Mouse (Mus musculus): ENCODE measurements around the gene Cptp. TPM values are rescaled to one million over a fixed set of nuclear protein-coding genes. Genes with fewer than 3 reads are reported as not detected.

Cptp gene
- polyA plus RNA-seq, 1 experiment, result 33.3 TPM

DNA sequence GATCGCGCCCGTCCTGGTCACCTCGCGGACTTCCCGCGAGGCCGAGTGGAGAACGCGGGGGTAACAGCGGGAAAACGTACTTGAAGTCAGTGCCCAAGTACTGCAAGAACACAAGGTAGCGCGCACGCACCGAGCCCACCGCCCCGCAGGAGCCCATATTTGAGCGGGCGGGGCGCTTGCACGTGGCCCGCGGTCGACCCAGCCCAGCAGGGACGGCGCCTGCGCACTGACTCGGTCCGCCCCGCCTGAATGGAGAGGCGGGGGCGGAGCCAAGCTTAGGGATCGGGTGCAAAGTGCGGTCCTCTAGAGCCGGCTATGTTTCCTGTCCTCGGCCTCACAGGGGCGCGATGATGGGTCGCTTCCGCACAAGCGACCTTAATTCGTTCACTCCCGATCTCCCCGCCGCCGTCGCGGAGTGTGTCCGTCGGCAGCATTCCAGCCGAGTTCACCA lies 22.3 kb upstream of the Cptp start, which contains the start of the genes Pusl1 and Acap3:
Gene Pusl1, minus strand, starts transcription at position 231 of the 451 bp plus-strand sequence.
Gene Acap3, plus strand, starts transcription at position 272 of the 451 bp plus-strand sequence.
- TF ChIP-seq POLR2A (IDR thresholded peaks at IDR 0.05; ENCODE audit: borderline replicate concordance, extremely low read depth, low read depth, low read length) (peak; percentile 23; the same call in 1 of the 2 replicates), CTCF (IDR thresholded peaks at IDR 0.05; ENCODE audit: insufficient read depth, low read length) (no peak)
- peak; percentile 95 for DNase-seq
- Histone ChIP-seq H3K4me3 (replicated peaks; ENCODE audit: extremely low read depth, low read depth, low read length) (peak within 1 kb of the TSS; percentile 89), H3K4me1 (ENCODE audit: control insufficient read depth, insufficient read depth, low read length) (peaks cover 21% of the 10 kb centered on the region)
- under 1% methylated on average over 52 of the region's 52 CpGs for WGBS

GRCm38 (mm10) chr4:155891011-155891471 lies 21.8 kb upstream of the Cptp start:
- Histone ChIP-seq H3K4me1 (ENCODE audit: control insufficient read depth, insufficient read depth, low read length) (peaks cover 21% of the 10 kb centered on the region), H3K4me3 (replicated peaks; ENCODE audit: extremely low read depth, low read depth, low read length) (peak overlapping the region; percentile 89)
- DNase-seq, result no peak
- TF ChIP-seq CTCF (IDR thresholded peaks at IDR 0.05; ENCODE audit: insufficient read depth, low read length) (no peak), POLR2A (IDR thresholded peaks at IDR 0.05; ENCODE audit: borderline replicate concordance, extremely low read depth, low read depth, low read length) (no peak)
- under 1% methylated on average over 34 of the region's 34 CpGs for WGBS

DNA sequence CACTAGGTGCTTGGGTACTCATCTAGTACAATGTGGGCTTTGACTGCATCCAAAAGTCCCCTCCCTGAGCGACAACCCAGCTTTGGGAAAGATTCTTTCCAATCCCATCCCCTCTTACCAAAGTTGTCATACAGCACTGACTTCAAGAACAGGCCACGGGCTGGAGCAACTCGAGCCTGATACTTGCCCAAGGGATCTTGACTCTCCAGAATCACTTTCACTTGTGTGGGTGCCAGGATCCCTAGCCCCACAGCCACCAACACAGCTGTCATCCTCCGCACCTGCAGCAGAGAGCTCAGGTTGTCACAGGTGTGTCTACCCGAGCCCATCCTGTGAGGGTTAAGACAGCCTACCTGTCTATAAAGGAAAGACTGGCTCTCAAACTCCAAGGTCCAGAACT lies 20.1 kb upstream of the Cptp start:
- no peak overlapping the region for H3K4me3 ChIP-seq (replicated peaks; ENCODE audit: extremely low read depth, low read depth, low read length)
- H3K4me1 ChIP-seq (ENCODE audit: control insufficient read depth, insufficient read depth, low read length), result peaks cover 13% of the 10 kb centered on the region
- 81% methylated on average over 5 of the region's 5 CpGs for WGBS
- TF ChIP-seq CTCF (IDR thresholded peaks at IDR 0.05; ENCODE audit: insufficient read depth, low read length), result no peak
- no peak for TF ChIP-seq POLR2A (IDR thresholded peaks at IDR 0.05; ENCODE audit: borderline replicate concordance, extremely low read depth, low read depth, low read length)
- no peak for DNase-seq

DNA sequence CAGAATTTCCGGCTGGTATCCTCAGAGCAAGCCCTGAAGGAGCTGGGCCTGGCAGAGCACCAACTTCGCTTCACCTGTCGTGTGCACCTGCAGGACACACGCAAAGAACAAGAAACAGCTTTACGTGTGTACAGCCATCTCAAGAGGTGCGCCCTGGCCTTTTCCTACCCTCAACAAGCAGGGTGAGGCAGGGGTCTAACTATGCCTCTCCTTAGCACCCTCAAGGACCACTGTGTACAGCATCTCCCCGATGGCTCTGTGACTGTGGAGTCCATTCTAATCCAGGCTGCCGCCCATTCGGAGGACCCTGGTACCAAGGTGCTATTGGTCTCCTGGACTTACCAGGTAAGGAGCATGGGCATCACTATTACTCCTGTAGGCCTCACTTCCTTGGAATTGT lies 18.9 kb upstream of the Cptp start:
- no peak for DNase-seq
- TF ChIP-seq CTCF (IDR thresholded peaks at IDR 0.05; ENCODE audit: insufficient read depth, low read length), result no peak
- TF ChIP-seq POLR2A (IDR thresholded peaks at IDR 0.05; ENCODE audit: borderline replicate concordance, extremely low read depth, low read depth, low read length), result no peak
- 94% methylated on average over 9 of the region's 9 CpGs for WGBS

DNA sequence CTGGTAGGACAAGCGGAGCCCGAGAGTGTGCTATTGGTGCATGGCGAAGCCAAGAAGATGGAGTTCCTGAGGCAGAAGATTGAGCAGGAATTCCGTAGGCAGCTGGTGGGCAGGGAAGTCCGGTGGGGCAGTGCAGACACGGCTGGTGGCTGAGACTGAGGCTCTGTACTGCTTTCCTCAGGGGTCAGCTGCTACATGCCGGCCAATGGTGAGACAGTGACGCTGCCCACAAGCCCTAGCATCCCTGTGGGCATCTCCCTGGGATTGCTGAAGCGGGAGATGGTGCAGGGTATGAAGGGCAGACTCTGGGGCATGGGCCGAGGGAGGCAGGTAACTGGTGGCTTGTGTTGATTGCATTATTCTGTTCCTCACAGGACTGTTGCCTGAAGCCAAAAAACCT lies 18.4 kb upstream of the Cptp start:
- DNase-seq, result no peak
- Histone ChIP-seq H3K4me3 (replicated peaks; ENCODE audit: extremely low read depth, low read depth, low read length) (no peak overlapping the region), H3K4me1 (ENCODE audit: control insufficient read depth, insufficient read depth, low read length) (peaks cover 9% of the 10 kb centered on the region)
- no peak for TF ChIP-seq CTCF (IDR thresholded peaks at IDR 0.05; ENCODE audit: insufficient read depth, low read length)
- no peak for TF ChIP-seq POLR2A (IDR thresholded peaks at IDR 0.05; ENCODE audit: borderline replicate concordance, extremely low read depth, low read depth, low read length)
- 88% methylated on average over 10 of the region's 10 CpGs for WGBS

More for the DNA sequence above, 18.9 kb upstream of the Cptp start:
- H3K4me3 ChIP-seq (replicated peaks; ENCODE audit: extremely low read depth, low read depth, low read length), result no peak overlapping the region
- peaks cover 9% of the 10 kb centered on the region for H3K4me1 ChIP-seq (ENCODE audit: control insufficient read depth, insufficient read depth, low read length)

DNA sequence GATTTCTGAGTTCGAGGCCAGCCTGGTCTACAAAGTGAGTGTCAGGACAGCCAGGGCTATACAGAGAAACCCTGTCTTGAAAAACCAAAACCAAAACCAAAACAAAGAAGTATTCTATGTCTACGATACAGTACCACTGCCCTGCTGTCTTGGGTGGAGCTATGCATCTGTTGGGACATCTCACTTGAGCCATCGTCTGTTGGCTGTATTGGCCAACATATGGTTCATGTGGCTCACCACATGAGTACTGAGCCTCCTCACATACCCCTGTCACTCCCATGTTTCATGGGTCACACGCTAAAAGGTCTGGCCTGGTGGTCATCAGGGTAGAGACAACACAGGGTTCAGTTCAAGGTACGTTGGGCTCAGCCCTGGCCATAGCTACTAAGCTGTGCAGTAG lies 17.1 kb upstream of the Cptp start:
- Histone ChIP-seq H3K4me1 (ENCODE audit: control insufficient read depth, insufficient read depth, low read length) (peaks cover 9% of the 10 kb centered on the region), H3K4me3 (replicated peaks; ENCODE audit: extremely low read depth, low read depth, low read length) (no peak overlapping the region)
- WGBS, result 88% methylated on average over 5 of the region's 5 CpGs
- TF ChIP-seq CTCF (IDR thresholded peaks at IDR 0.05; ENCODE audit: insufficient read depth, low read length) (no peak), POLR2A (IDR thresholded peaks at IDR 0.05; ENCODE audit: borderline replicate concordance, extremely low read depth, low read depth, low read length) (no peak)
- no peak for DNase-seq

DNA sequence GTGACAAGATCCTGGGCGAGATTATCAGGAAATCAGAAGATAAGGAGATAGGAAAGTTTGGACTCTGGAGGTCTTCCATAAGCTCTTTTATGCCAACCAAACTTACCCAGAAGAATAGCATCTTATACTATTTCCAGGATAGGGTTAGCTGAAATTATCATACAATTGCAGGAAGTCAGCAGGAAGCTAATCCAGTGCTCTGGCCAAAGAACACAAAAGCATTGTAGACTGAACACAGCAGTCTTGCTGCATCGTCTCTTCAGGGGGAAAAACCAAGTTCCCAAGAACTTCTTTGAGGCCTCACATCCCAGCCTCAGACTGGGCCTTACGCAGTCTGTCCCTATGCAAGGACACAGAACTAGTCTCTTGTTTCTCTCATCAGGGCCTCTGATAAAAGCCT lies 14.3 kb upstream of the Cptp start:
- DNase-seq, result no peak
- no peak overlapping the region for H3K4me3 ChIP-seq (replicated peaks; ENCODE audit: extremely low read depth, low read depth, low read length)
- 57% methylated on average over 3 of the region's 3 CpGs for WGBS
- TF ChIP-seq CTCF (IDR thresholded peaks at IDR 0.05; ENCODE audit: insufficient read depth, low read length), result no peak
- 0 out of 2 replicates have a peak, but pooled peaks have one; percentile 16 for TF ChIP-seq POLR2A (IDR thresholded peaks at IDR 0.05; ENCODE audit: borderline replicate concordance, extremely low read depth, low read depth, low read length)
- H3K4me1 ChIP-seq (ENCODE audit: control insufficient read depth, insufficient read depth, low read length), result peaks cover 9% of the 10 kb centered on the region

- TF ChIP-seq POLR2A (IDR thresholded peaks at IDR 0.05; ENCODE audit: borderline replicate concordance, extremely low read depth, low read depth, low read length) (no peak), CTCF (IDR thresholded peaks at IDR 0.05; ENCODE audit: insufficient read depth, low read length) (no peak)
- WGBS, result 82% methylated on average over 7 of the region's 7 CpGs
- no peak overlapping the region for H3K4me3 ChIP-seq (replicated peaks; ENCODE audit: extremely low read depth, low read depth, low read length)
- DNase-seq, result no peak
- peaks cover 3% of the 10 kb centered on the region; the same call in 1 of the 2 replicates for H3K4me1 ChIP-seq (ENCODE audit: control insufficient read depth, insufficient read depth, low read length)
Observed at GRCm38 (mm10) chr4:155871404-155871803, 2.2 kb upstream of the Cptp start.

DNA sequence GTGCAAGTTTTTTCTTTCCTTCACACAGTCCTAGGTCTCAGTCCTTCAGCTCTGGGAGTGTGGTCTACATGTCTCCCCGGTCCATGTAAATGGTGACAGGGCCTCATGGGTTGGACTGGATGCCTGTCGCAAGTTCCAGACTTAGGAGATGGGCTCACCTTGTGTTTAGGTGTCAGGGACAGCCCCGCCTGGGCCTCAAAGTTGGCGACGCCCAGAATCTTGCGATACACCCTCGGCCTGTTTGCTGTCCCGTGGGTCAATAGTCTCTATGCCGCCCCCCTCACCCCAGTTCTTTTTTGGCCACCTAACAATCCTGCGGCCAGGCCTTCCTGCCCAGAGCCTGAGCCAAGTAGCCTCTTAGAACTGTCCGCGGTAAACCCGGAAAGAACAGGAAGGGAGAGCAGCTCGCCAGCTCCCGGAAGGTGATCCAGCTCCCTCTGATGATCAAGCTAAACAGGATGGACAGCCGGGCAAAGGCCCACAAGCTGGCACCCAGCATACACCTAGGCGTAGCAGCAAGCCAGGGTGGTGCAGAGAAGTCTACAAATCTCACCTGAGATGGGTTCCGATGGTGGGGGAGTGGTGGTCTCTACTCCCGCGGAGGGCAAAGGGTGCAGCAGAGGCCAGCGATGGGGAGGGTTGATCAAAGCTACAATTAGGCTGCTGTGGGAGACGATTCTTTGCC lies 484 bp downstream of the Cptp start:
- H3K4me3 ChIP-seq (replicated peaks; ENCODE audit: extremely low read depth, low read depth, low read length), result peak overlapping the region; percentile 89
- no peak for TF ChIP-seq CTCF (IDR thresholded peaks at IDR 0.05; ENCODE audit: insufficient read depth, low read length)
- TF ChIP-seq POLR2A (IDR thresholded peaks at IDR 0.05; ENCODE audit: borderline replicate concordance, extremely low read depth, low read depth, low read length), result no peak
- no peak for DNase-seq
- 5% methylated on average over 22 of the region's 22 CpGs for WGBS
- H3K4me1 ChIP-seq (ENCODE audit: control insufficient read depth, insufficient read depth, low read length), result peaks cover 3% of the 10 kb centered on the region; the same call in 1 of the 2 replicates

DNA sequence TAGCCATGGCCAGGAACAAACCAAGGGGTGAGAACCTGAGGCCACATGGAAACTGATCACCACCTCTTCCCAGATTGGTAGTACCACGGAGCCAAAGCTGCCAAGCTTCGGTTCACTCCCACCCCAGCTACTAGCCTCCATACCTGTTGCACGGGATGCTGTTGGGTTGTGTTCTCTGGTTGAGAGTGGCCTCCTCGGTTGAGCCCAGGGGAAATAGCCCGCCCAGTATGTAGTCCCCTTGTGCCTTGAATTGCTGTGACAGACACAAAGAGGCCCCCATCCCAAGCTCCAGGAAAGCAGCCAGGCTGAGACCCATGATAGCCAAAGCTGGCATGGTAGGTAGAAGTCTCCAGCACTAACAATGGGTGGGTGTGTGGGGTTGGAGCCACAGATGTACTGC lies 6.2 kb downstream of the Cptp start, which contains the start of gene Tas1r3:
Gene Tas1r3, minus strand, starts transcription at position 362 of the 400 bp plus-strand sequence.
- WGBS, result 81% methylated on average over 5 of the region's 5 CpGs
- TF ChIP-seq POLR2A (IDR thresholded peaks at IDR 0.05; ENCODE audit: borderline replicate concordance, extremely low read depth, low read depth, low read length), result no peak
- TF ChIP-seq CTCF (IDR thresholded peaks at IDR 0.05; ENCODE audit: insufficient read depth, low read length), result no peak
- Histone ChIP-seq H3K4me3 (replicated peaks; ENCODE audit: extremely low read depth, low read depth, low read length) (no peak within 1 kb of the TSS), H3K4me1 (ENCODE audit: control insufficient read depth, insufficient read depth, low read length) (no peaks in the 10 kb centered on the region)
- no peak for DNase-seq

Data from lung, adult 2 months (tissue).